Mouse (Mus musculus) kidney, embryonic 14.5 days (tissue): Measurements from ENCODE around the gene Ap2m1. TPM values are rescaled to one million over a fixed set of nuclear protein-coding genes. Genes with fewer than 3 reads are reported as not detected.

ENCODE experiments used
- ATAC-seq: fragments of 200-750 bp; cut with Nextera tagmentation; 2 replicates; pipeline ENCODE4 v1.8.0; 2017; ENCODE audit warnings: moderate number of reproducible peaks, mild to moderate bottlenecking, moderate TSS enrichment, moderate library complexity; ENCODE audit not compliant: low FRiP score, low TSS enrichment
- H3K27ac ChIP-seq: fragments of 300-500 bp; sonication (generic); 2 replicates; pipeline ENCODE4 v1.5.1; 2014; ENCODE audit warnings: low read depth, mild to moderate bottlenecking, low read length, moderate library complexity, mixed read lengths
- H3K27me3 ChIP-seq: fragments of 300-500 bp; sonication (generic); 2 replicates; pipeline ENCODE4 v1.6.1; 2014; ENCODE audit warnings: mild to moderate bottlenecking, low read length; ENCODE audit not compliant: control insufficient read depth, insufficient read depth
- H3K36me3 ChIP-seq: fragments of 300-500 bp; sonication (generic); 2 replicates; pipeline ENCODE4 v1.6.1; 2014; ENCODE audit warnings: low read length, mixed read lengths; ENCODE audit not compliant: control insufficient read depth, insufficient read depth
- H3K4me1 ChIP-seq: fragments of 300-500 bp; sonication (generic); 2 replicates; pipeline ENCODE4 v1.6.1; 2014; ENCODE audit warnings: low read length, mixed read lengths; ENCODE audit not compliant: control insufficient read depth, insufficient read depth
- H3K4me2 ChIP-seq: fragments of 300-500 bp; sonication (generic); replicated peaks from 2 replicates; pipeline ENCODE4 v1.6.1; 2014; ENCODE audit warnings: low read depth, mild to moderate bottlenecking, low read length
- H3K4me3 ChIP-seq: fragments of 300-500 bp; sonication (generic); 2 replicates; pipeline ENCODE4 v1.5.1; 2014; ENCODE audit warnings: mild to moderate bottlenecking, low read length
- H3K9ac ChIP-seq: fragments of 300-500 bp; sonication (generic); 2 replicates; pipeline ENCODE4 v1.6.1; 2014; ENCODE audit warnings: low read depth, mild to moderate bottlenecking, low read length, moderate library complexity
- H3K9me3 ChIP-seq: fragments of 300-500 bp; sonication (generic); 2 replicates; pipeline ENCODE4 v1.6.1; 2016; ENCODE audit warnings: low read length; ENCODE audit not compliant: control insufficient read depth
- WGBS: fragments of 180-500 bp; shearing (Covaris S2); extraction: QIAGEN DNeasy Blood & Tissue Kit; methylation state at CpG from one replicate; pipeline ENCODE4 v1.1.7; 2014; 5-methylcytosine and 5-hydroxymethylcytosine counted together
- polyA plus RNA-seq: library from polyadenylated mRNA; unstranded; fragments of >200 nt; fragmentation: Nextera tagmentation; extraction: Ambion mirVana; gene quantifications from 2 replicates; pipeline ENCODE4 v1.2.1, GENCODE M21; 2014

Ap2m1 gene
- polyA plus RNA-seq, 1 experiment from 2014 or later = 607 TPM

DNA sequence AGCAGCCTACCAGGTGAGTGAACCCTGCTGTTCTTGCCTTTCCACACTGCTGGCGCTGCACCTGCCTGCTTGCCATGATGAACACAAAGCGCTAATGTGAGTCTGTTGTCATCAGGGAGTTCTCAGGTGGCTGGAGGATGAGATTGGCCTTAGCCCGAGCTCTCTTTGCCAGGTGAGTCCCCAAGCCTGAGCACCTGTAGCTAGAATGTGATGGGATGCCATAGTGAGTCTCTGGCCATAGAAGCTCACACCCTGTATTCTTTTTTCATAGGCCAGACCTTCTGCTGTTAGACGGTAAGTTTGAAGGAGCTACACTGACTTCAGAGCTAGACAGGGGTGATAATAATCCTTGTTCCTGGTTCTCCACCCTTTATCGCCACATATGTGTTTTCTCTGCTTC is 16.4 kb downstream of the Ap2m1 start:
- Histone ChIP-seq H3K4me3 (no peak overlapping the region), H3K27me3 (no peaks in the 10 kb centered on the region), H3K9ac (no peak overlapping the region), H3K27ac (no peak overlapping the region), H3K9me3 (no peaks in the 10 kb centered on the region), H3K4me1 (peaks cover 11% of the 10 kb centered on the region; the same call in 1 of the 2 replicates), H3K4me2 (no peak overlapping the region), H3K36me3 (peaks cover 61% of the 10 kb centered on the region)
- ATAC-seq = no peak
- 98% methylated on average over 5 of the region's 5 CpGs for WGBS

DNA sequence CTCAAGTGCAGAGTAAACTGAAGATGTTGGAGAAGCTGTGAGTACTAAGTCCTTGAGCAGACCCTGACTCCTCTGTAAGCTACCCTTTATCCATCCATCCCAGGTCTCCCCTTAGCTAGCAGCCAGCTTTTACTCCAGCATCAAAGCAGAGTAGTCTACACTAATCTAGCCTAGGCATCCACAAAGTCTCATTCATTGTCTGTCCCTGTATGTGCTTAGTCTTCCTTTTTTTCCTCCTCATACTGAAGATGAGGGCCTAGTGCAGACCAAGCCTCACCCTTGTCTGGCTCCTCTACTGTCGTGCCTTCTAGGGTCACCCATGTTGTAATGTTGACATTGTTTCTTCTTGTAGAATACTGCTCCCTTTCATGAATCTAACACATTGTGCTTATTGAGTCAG is 17.3 kb downstream of the Ap2m1 start:
- Histone ChIP-seq H3K4me2 (no peak overlapping the region), H3K4me3 (no peak overlapping the region), H3K36me3 (peaks cover 65% of the 10 kb centered on the region), H3K27ac (no peak overlapping the region), H3K9ac (no peak overlapping the region), H3K27me3 (no peaks in the 10 kb centered on the region), H3K4me1 (peaks cover 8% of the 10 kb centered on the region; the same call in 1 of the 2 replicates), H3K9me3 (no peaks in the 10 kb centered on the region)
- ATAC-seq = no peak
- 88% methylated on average over 1 of the region's 1 CpGs for WGBS

DNA sequence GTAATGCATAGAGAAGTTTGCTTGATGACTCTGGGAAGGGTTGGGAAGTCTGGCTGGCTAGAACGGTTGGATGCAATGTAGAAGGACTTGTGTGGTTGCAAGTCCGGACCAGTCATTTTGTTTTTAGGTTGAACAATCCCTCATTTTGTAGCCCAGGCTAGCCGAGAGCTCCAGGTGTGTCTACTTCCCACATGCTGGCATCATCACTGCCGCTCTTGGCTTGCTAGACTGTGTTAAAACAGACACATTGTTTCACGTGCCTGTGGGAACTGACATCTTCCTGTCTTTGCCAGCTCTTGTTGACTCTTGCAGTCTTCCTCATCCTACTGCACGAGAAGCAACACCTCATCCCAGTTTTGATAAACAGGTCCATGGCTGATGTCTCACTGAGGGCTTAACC is 19.7 kb downstream of the Ap2m1 start:
- no peak for ATAC-seq
- H3K4me1 ChIP-seq = no peaks in the 10 kb centered on the region
- H3K4me2 ChIP-seq = no peak overlapping the region
- no peak overlapping the region for H3K27ac ChIP-seq
- no peak overlapping the region for H3K4me3 ChIP-seq
- no peaks in the 10 kb centered on the region for H3K9me3 ChIP-seq
- H3K36me3 ChIP-seq = peaks cover 85% of the 10 kb centered on the region
- WGBS = 86% methylated on average over 6 of the region's 6 CpGs
- H3K9ac ChIP-seq = no peak overlapping the region
- H3K27me3 ChIP-seq = no peaks in the 10 kb centered on the region

DNA sequence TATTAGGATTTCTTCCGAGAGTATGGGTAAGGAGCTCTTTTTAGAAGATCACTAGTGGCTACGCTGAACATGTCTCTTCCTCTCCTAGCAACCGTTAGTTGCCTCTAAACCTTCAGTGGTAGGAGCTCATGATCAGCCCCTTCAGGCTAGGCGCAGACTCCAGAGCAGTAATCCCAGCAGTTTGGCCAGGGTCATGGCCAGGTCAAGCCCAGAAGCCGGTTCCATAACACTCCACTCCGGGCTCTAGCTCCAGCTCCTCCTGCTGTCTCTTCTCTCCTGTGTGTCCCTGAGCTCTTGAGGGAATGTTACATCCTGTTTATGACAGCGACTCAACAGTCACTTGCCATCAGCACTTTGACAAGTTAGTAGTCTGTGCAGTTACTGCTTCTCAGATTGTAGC is 22.1 kb downstream of the Ap2m1 start:
- H3K9ac ChIP-seq = no peak overlapping the region
- no peaks in the 10 kb centered on the region for H3K4me1 ChIP-seq
- H3K4me3 ChIP-seq = no peak overlapping the region
- peaks cover 87% of the 10 kb centered on the region for H3K36me3 ChIP-seq
- H3K27ac ChIP-seq = no peak overlapping the region
- no peak for ATAC-seq
- 70% methylated on average over 7 of the region's 7 CpGs for WGBS
- no peaks in the 10 kb centered on the region for H3K9me3 ChIP-seq
- H3K4me2 ChIP-seq = no peak overlapping the region
- no peaks in the 10 kb centered on the region for H3K27me3 ChIP-seq

DNA sequence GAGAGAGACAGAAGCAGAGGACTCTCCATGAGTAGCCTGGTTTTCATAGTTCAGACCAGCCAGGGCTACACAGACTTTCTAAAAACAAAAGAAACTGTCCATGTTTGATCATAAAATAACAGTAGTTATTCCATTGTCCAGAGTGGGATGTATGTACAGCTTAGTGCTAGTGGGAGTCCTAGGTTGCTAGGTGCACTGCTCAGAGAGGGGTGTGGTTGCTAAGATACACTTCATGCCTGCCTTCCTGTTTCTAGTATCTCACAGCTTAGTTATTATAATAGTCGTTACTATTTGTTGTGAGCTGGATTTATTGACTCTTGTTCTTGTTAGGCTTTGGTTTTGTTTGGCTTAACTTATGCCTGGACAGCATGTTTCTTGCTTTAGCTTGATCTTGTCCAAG is 29.8 kb downstream of the Ap2m1 start:
- Histone ChIP-seq H3K27me3 (no peaks in the 10 kb centered on the region), H3K4me1 (no peaks in the 10 kb centered on the region), H3K9ac (no peak overlapping the region), H3K9me3 (no peaks in the 10 kb centered on the region), H3K36me3 (peaks cover 28% of the 10 kb centered on the region), H3K4me3 (no peak overlapping the region), H3K27ac (no peak overlapping the region), H3K4me2 (no peak overlapping the region)
- WGBS = 88% methylated on average over 1 of the region's 1 CpGs
- ATAC-seq = no peak

DNA sequence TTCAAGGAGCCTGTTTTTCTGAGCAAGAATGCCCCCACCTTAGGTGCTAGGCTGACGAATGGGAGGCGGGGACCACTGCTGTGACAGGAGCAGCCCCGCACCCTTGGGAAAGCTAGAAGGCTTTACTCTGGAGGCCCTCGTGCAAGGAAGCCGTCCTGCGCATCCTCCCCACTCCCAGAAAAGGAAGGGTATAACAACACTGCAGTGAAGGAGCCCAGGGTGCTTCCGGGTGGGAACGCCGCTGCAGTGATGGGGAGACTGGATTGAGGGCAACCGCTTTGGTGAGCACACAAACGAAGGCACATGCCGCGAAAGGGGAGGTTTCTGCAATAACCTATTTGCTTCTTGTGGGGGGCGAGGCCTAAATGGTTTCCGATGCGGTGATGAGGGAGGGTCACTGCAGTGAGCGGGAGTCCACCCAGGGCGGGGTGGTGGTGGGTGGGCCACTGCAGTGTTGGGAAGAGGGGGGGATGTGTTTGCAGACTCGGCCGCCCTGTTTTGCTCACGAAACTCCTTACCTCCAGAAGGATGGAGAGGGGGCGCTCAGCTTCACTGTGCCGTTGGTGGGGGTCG is 54.2 kb downstream of the Ap2m1 start, which contains the start of gene Vwa5b2:
Vwa5b2 (plus strand) TSS at position 106 of the 573 bp plus-strand sequence.
- Histone ChIP-seq H3K27me3 (peaks cover 55% of the 10 kb centered on the region), H3K27ac (no peak within 1 kb of the TSS), H3K4me1 (no peaks in the 10 kb centered on the region; the same call in 1 of the 2 replicates), H3K4me3 (peak within 1 kb of the TSS; percentile 46), H3K36me3 (no peaks in the 10 kb centered on the region), H3K9ac (peak within 1 kb of the TSS; percentile 49; the same call in 1 of the 2 replicates), H3K9me3 (0 out of 2 replicates have a peak, but pooled peaks cover 2% of the 10 kb centered on the region), H3K4me2 (peak within 1 kb of the TSS; percentile 84)
- under 1% methylated on average over 24 of the region's 24 CpGs for WGBS
- ATAC-seq = peak; percentile 50

DNA sequence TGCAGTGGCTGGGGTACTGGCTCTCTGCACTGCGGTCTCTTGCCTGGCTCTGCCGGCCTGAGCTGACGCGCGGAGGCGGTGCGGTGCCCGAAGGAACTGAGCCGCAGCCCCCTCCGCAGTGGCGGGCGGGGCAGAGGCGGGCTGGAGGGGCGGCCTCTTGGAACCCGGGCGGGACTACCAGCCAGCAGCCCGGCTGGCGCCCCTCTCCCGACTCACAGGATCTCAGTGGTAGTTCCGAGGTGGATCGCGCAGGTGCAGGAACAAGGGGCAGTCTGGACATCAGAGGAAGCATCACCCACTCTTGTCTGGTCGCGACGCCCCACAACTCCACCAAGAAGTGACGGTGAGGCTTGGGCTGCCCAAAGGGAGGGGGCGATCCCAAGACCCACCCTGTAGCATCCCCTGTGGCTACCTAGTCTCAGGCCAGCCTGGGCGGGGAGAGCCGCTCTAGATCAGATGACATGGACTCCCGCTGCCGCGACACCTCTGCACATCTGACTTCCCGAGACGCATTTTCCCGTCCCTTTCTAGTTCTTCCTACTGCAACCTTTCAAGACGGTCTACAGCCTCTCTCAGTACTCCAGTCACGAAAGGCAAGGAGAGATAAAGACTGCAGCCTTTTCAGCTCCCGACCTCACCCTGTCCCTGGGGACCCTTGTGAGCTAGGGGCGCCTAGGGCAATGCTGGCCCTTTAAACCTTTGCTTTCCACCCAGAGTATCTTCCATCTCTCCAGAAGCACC is 54.8 kb downstream of the Ap2m1 start:
- no peaks in the 10 kb centered on the region; the same call in 1 of the 2 replicates for H3K4me1 ChIP-seq
- H3K4me2 ChIP-seq = peak overlapping the region; percentile 84
- ATAC-seq = peak; percentile 86
- peak overlapping the region; percentile 49; the same call in 1 of the 2 replicates for H3K9ac ChIP-seq
- WGBS = 2% methylated on average over 36 of the region's 39 CpGs
- no peaks in the 10 kb centered on the region for H3K36me3 ChIP-seq
- H3K27ac ChIP-seq = no peak overlapping the region
- 0 out of 2 replicates have a peak, but pooled peaks cover 2% of the 10 kb centered on the region for H3K9me3 ChIP-seq
- H3K27me3 ChIP-seq = peaks cover 55% of the 10 kb centered on the region
- peak overlapping the region; percentile 46 for H3K4me3 ChIP-seq

DNA sequence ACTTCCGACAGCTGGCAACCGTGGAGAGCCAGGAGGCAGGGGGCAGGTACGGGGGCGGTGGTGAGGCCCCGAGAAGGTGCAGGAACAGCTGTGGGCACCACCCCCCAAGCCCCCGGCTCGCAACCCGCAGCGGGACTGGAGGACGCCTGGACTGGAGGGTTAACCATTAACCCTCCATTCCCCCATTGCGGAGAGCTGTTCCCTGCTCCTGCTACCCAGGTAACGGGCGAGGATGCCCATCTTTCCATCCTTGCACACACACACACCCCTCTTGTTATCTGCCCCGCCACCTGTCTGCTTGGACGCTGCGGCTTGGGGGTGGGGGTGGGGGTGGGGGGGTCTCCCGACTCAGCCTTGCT is 55.4 kb downstream of the Ap2m1 start:
- 0 out of 2 replicates have a peak, but pooled peaks cover 2% of the 10 kb centered on the region for H3K9me3 ChIP-seq
- no peaks in the 10 kb centered on the region; the same call in 1 of the 2 replicates for H3K4me1 ChIP-seq
- H3K27me3 ChIP-seq = peaks cover 55% of the 10 kb centered on the region
- H3K9ac ChIP-seq = no peak overlapping the region
- ATAC-seq = peak; percentile 9
- H3K27ac ChIP-seq = no peak overlapping the region
- peak overlapping the region; percentile 46 for H3K4me3 ChIP-seq
- no peaks in the 10 kb centered on the region for H3K36me3 ChIP-seq
- peak overlapping the region; percentile 84 for H3K4me2 ChIP-seq
- WGBS = 4% methylated on average over 16 of the region's 17 CpGs
